Mouse (Mus musculus) stomach, embryonic 15.5 days (tissue): ENCODE results near the gene Bbs9. TPM values are rescaled to one million over a fixed set of nuclear protein-coding genes. Genes with fewer than 3 reads are reported as not detected.
A peak's percentile ranks its signal among the peaks of the same experiment; 100 is the strongest.

ENCODE experiments used
- ATAC-seq: fragments of 200-750 bp; cut with Nextera tagmentation; 2 replicates; pipeline ENCODE4 v1.8.0; 2017; ENCODE audit warnings: low read depth, moderate number of reproducible peaks, moderate TSS enrichment; ENCODE audit not compliant: insufficient read depth, low FRiP score
- H3K27ac ChIP-seq: fragments of 300-500 bp; sonication (generic); 2 replicates; pipeline ENCODE4 v1.5.1; 2015; ENCODE audit warnings: mild to moderate bottlenecking, inconsistent platforms
- H3K27me3 ChIP-seq: fragments of 300-500 bp; sonication (generic); replicated peaks from 2 replicates; pipeline ENCODE4 v1.6.1; 2015; ENCODE audit warnings: inconsistent platforms
- H3K36me3 ChIP-seq: fragments of 300-500 bp; sonication (generic); 2 replicates; pipeline ENCODE4 v1.6.1; 2015; ENCODE audit warnings: inconsistent platforms
- H3K4me1 ChIP-seq: fragments of 300-500 bp; sonication (generic); 2 replicates; pipeline ENCODE4 v1.6.1; 2015; ENCODE audit warnings: inconsistent platforms
- H3K4me2 ChIP-seq: fragments of 300-500 bp; sonication (generic); 2 replicates; pipeline ENCODE4 v1.6.1; 2015; ENCODE audit warnings: mild to moderate bottlenecking, inconsistent platforms
- H3K4me3 ChIP-seq: fragments of 300-500 bp; sonication (generic); replicated peaks from 2 replicates; pipeline ENCODE4 v1.5.1; 2015; ENCODE audit warnings: inconsistent platforms
- H3K9ac ChIP-seq: fragments of 300-500 bp; sonication (generic); 2 replicates; pipeline ENCODE4 v1.6.1; 2015; ENCODE audit warnings: inconsistent platforms
- H3K9me3 ChIP-seq: fragments of 300-500 bp; sonication (generic); 2 replicates; pipeline ENCODE4 v1.6.1; 2016; ENCODE audit warnings: inconsistent platforms
- WGBS: fragments of 180-500 bp; shearing (Covaris S2); methylation state at CpG from one replicate; pipeline ENCODE4 v1.1.7; 2015; 5-methylcytosine and 5-hydroxymethylcytosine counted together
- polyA plus RNA-seq: library from polyadenylated mRNA; unstranded; fragments of >200 nt; fragmentation: Nextera tagmentation; extraction: Ambion mirVana; gene quantifications from 2 replicates; pipeline ENCODE4 v1.2.1, GENCODE M21; 2015

The Bbs9 gene
- polyA plus RNA-seq, 1 experiment from 2014 or later: 9.9 TPM

DNA sequence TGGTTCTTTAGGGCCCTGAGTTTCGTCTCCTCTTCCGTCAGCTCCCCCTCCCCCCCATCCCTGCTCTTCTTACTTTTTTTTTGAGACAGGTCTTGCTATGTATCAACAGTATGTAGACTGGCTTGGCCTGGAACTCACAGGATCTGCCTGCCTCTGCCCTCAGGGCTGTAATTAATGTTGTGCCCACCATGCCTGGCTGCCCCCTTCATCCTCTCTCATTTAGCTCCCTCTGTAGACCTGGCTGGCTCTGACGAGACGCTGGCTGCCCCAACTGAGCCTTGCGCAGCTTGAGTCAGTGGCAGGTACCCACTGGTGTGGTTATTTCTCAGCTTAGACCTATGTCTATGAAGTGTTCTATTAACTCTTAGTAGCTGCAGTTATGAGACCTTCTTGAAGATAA, 28.1 kb downstream of the Bbs9 start:
- Histone ChIP-seq H3K4me3 (no peak overlapping the region), H3K27ac (no peak overlapping the region), H3K9me3 (no peaks in the 10 kb centered on the region), H3K27me3 (no peaks in the 10 kb centered on the region), H3K4me1 (no peaks in the 10 kb centered on the region), H3K4me2 (no peak overlapping the region), H3K9ac (no peak overlapping the region), H3K36me3 (no peaks in the 10 kb centered on the region)
- no peak for ATAC-seq
- 83% methylated on average over 5 of the region's 5 CpGs for WGBS

DNA sequence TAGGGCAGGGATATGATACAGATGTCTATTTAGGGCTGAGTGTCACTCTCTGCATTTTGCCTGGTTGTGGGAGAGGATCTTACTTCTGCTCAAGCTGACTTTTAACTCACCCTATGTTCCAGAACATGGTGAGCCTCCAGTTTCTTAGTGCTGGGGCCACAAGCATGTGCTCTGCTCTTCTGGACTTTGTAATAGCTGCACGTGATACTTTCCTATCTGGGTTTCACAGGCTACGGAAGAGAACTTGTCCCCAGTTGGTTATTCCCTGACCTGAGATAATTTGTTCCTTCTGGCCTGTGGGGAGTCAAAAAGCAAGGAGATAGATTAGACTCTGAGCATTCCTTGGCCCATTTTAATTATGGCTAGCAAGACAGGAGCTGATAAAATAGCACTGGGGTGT, 30.1 kb downstream of the Bbs9 start:
- no peaks in the 10 kb centered on the region for H3K9me3 ChIP-seq
- H3K27me3 ChIP-seq: no peaks in the 10 kb centered on the region
- H3K27ac ChIP-seq: no peak overlapping the region
- no peaks in the 10 kb centered on the region for H3K4me1 ChIP-seq
- no peak overlapping the region for H3K9ac ChIP-seq
- WGBS: 75% methylated on average over 2 of the region's 2 CpGs
- ATAC-seq: no peak; the same call in 1 of the 2 replicates
- no peak overlapping the region for H3K4me2 ChIP-seq
- no peak overlapping the region for H3K4me3 ChIP-seq
- no peaks in the 10 kb centered on the region for H3K36me3 ChIP-seq

DNA sequence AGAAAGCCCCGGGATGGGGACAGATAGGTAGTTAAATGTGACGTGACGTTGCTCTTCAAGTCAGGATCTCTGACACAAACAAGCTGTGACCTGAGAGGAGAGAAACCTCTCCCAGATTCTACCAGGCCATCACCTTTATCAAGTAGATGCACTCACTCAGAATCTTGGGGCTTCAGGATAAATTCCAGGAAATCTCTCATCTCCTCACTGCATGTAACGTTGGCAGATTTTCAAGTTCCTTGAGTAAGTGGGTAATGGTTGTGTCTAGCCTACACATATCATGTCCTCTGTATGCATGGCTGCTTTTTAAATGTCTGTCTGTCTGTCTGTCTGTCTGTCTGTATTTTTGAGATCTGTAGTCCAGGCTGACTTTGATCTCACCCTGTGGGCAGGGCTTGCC, 39.6 kb downstream of the Bbs9 start:
- Histone ChIP-seq H3K36me3 (no peaks in the 10 kb centered on the region), H3K4me3 (no peak overlapping the region), H3K4me2 (no peak overlapping the region), H3K9ac (no peak overlapping the region), H3K9me3 (no peaks in the 10 kb centered on the region), H3K27ac (no peak overlapping the region), H3K4me1 (no peaks in the 10 kb centered on the region), H3K27me3 (no peaks in the 10 kb centered on the region)
- 80% methylated on average over 4 of the region's 4 CpGs for WGBS
- ATAC-seq: no peak

DNA sequence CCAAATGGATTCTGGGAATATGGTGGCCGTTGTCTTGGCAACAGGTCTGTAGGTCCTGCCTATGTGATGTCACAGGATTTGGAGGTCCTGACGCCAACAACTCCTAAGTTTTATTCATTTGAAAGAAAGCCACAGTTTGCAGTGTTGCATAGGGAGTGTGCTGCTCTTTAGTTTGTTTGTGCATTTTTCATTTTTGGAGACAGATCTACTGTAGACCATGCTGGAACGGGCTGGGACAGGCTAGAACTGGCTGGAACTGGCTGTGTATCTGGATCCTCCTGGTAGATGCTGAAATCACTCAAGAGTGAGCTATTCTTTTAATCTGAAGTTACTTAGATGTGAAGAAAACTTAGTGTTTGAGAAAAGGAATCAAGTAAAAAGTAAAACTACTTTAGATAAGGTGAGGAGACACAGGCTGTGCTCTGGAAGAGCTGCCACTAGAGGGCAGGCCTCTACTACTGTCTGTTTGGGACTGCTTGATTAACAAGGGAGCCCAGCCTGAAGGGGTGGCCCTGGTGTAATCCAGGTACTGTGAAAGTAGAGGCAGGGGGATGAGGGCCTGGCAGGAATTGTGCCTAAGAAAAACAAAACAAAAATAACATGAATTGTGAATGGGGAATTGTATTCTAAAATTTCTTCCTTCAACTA, 43.0 kb downstream of the Bbs9 start:
- Histone ChIP-seq H3K27ac (no peak overlapping the region), H3K27me3 (no peaks in the 10 kb centered on the region), H3K4me3 (no peak overlapping the region), H3K9me3 (no peaks in the 10 kb centered on the region), H3K36me3 (no peaks in the 10 kb centered on the region), H3K4me1 (no peaks in the 10 kb centered on the region), H3K4me2 (no peak overlapping the region), H3K9ac (no peak overlapping the region)
- no peak for ATAC-seq
- WGBS: 85% methylated on average over 3 of the region's 3 CpGs

DNA sequence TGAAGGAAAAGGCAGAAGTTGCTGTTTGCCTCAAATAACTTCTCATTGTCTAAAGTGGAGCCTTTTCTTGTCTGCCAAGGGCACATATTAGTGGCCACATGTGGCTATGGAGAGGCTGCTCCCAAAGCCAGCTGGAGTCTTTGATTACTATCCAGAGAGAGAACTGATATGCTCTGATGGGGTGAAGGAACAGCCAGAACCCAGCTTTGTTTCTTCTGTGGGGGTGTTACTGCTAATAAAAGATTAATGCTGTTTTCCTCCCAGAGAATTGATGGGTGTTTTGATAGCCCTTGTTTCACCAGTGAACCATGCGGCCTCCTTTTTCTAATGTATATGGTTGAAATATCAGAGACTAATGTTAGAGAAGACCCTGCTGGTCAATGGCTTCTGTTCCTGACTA, 47.9 kb downstream of the Bbs9 start:
- Histone ChIP-seq H3K4me1 (no peaks in the 10 kb centered on the region), H3K4me3 (no peak overlapping the region), H3K27me3 (no peaks in the 10 kb centered on the region), H3K36me3 (no peaks in the 10 kb centered on the region), H3K9ac (no peak overlapping the region), H3K4me2 (no peak overlapping the region), H3K9me3 (no peaks in the 10 kb centered on the region), H3K27ac (no peak overlapping the region)
- no peak for ATAC-seq
- 76% methylated on average over 1 of the region's 1 CpGs for WGBS

DNA sequence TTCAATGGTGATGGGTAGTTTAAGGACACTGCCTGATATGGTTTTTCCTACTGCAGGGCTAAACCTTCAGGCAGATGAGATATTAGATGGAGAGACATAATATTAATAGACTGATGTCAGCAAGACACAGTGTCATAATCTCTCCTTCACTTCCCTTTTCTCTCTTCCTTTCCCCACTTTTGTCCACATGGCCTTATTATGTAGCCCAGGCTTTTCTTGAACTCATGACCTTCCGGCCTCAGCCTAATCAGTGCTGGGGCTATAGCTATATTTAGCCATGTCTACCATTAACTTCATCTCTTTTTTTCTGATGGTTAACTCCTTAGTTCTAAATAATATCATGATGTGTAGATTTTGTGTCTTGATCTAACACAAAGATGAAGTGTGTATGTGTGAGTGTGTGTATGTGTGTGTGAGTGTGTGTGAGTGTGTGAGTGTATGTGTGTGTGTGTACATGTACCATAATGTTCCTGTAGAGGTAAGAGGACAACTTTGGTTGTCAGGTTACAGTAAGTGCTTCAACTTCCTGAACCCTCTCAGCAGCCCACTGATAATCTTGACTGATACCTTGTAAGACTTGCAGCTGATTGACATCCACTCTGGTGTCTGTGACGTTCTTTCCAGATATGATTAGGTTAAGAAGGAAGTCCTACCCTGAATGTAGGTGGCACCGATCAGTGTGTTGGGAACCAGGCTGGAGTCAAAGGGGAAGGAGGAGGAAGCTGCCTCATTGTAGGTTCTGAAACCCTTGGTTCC, 55.4 kb downstream of the Bbs9 start:
- no peak for ATAC-seq
- Histone ChIP-seq H3K27ac (no peak overlapping the region), H3K36me3 (no peaks in the 10 kb centered on the region), H3K4me2 (no peak overlapping the region), H3K4me3 (no peak overlapping the region), H3K9me3 (no peaks in the 10 kb centered on the region), H3K9ac (no peak overlapping the region), H3K27me3 (no peaks in the 10 kb centered on the region), H3K4me1 (no peaks in the 10 kb centered on the region)
- 75% methylated on average over 3 of the region's 3 CpGs for WGBS

DNA sequence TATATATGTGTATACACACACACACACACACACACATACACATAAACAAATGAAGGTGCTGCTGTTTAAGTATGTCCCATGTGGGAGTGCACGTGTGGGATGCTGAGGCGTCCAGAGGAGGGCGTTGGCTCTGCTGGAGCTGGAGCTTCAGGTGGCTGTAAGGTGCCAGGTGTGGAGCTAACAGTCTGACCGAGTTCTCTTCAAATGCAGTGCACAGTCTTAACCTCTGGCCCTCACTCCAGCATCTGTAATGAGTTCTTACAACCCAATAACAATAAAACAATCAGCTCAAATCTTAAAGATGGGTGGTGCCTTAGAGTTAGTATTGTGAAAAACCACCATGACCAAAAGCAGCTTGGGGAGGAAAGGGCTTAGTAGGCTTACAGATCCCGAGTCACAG, 56.6 kb downstream of the Bbs9 start:
- H3K36me3 ChIP-seq: no peaks in the 10 kb centered on the region
- H3K4me3 ChIP-seq: no peak overlapping the region
- WGBS: 85% methylated on average over 5 of the region's 5 CpGs
- no peak overlapping the region for H3K9ac ChIP-seq
- H3K27me3 ChIP-seq: no peaks in the 10 kb centered on the region
- no peaks in the 10 kb centered on the region for H3K9me3 ChIP-seq
- no peak overlapping the region for H3K4me2 ChIP-seq
- H3K4me1 ChIP-seq: no peaks in the 10 kb centered on the region
- H3K27ac ChIP-seq: no peak overlapping the region
- ATAC-seq: no peak

DNA sequence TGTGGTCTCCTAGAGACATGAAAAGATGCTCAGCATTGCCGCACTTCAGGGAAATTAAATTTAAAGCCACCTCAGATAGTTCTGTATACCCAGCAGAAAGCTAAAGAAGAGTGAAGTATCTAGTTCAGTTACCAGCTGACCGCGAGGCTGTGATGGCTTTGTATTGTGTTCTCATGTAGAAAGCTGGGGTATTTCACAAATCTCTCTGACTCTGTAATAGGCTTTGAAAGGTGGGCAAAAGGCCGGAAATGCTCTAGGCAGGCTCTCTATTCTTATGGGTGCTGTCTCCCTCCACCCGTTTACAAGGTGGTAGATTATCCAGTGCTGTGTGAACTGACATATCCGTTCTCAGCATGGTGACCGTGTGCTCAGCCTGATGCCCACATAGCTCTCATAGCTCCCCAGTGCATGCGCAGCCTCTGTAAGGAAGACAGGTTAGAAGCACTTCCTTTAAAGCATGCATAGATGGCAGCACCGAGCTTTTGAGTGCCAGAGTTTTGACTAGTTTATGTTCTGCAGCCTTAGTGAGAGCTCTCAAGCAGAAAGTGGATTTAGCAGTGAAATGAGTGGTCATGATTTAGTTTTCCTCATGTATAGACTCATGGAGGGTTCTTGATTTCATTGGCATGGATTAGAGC, 57.4 kb downstream of the Bbs9 start:
- Histone ChIP-seq H3K4me1 (no peaks in the 10 kb centered on the region), H3K4me3 (no peak overlapping the region), H3K27ac (no peak overlapping the region), H3K9ac (no peak overlapping the region), H3K27me3 (no peaks in the 10 kb centered on the region), H3K9me3 (no peaks in the 10 kb centered on the region), H3K4me2 (no peak overlapping the region), H3K36me3 (no peaks in the 10 kb centered on the region)
- peak; percentile 63; the same call in 1 of the 2 replicates for ATAC-seq
- 46% methylated on average over 9 of the region's 9 CpGs for WGBS

DNA sequence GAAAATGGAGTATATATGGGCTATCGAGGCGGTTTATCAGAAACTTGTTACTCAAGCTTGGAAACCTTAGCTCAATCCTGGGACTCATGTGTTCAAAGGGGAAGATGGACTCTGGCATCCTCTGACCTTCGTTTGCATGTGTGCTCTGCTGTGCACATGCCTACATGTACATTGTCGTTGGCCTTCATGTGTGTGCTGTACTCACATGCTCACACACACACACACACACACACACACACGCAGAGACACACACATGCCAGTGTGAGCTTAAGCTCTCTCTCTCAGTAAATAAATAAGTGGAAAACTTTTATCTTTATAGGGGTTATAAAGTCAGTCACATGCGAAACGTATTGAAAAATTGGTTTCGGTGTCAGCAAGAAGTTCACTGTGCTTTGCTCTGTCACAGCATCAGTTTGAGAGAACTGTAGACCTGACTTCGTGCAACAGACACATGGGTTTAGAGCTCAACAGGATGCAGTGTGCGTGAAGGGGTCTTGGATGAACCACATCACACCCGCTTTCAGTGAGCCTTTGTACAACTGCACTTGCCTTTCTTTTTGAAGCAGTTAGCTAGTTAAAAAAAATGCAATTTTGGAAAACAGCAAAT, 62.4 kb downstream of the Bbs9 start:
- H3K9me3 ChIP-seq: no peaks in the 10 kb centered on the region
- H3K27ac ChIP-seq: no peak overlapping the region
- H3K36me3 ChIP-seq: no peaks in the 10 kb centered on the region
- no peak overlapping the region for H3K4me3 ChIP-seq
- WGBS: 92% methylated on average over 11 of the region's 11 CpGs
- H3K9ac ChIP-seq: no peak overlapping the region
- no peak for ATAC-seq
- H3K4me1 ChIP-seq: no peaks in the 10 kb centered on the region
- H3K4me2 ChIP-seq: no peak overlapping the region
- no peaks in the 10 kb centered on the region for H3K27me3 ChIP-seq

DNA sequence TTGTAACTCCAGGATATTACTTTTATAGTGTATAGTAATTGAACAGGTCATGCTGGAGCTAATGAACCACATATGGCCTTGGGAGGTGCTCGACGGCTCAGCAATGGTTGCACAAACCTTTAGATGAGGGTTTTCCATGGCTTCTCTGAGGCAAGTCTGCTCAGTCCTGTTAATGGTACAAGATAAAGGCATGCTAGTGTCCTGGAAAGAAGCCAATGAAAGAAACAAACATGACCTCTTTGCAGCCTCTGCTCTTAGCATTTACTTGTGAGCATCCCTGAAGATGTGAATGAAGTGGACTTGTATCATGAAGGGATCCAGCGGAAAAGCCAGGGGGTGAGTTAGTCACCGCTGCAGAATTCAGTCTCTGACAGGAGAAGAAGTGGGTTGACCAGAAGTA, 64.0 kb downstream of the Bbs9 start:
- no peaks in the 10 kb centered on the region for H3K4me1 ChIP-seq
- H3K27me3 ChIP-seq: no peaks in the 10 kb centered on the region
- ATAC-seq: no peak
- H3K4me2 ChIP-seq: no peak overlapping the region
- H3K9me3 ChIP-seq: no peaks in the 10 kb centered on the region
- WGBS: 71% methylated on average over 4 of the region's 4 CpGs
- no peak overlapping the region for H3K9ac ChIP-seq
- no peak overlapping the region for H3K4me3 ChIP-seq
- H3K27ac ChIP-seq: no peak overlapping the region
- no peaks in the 10 kb centered on the region for H3K36me3 ChIP-seq

DNA sequence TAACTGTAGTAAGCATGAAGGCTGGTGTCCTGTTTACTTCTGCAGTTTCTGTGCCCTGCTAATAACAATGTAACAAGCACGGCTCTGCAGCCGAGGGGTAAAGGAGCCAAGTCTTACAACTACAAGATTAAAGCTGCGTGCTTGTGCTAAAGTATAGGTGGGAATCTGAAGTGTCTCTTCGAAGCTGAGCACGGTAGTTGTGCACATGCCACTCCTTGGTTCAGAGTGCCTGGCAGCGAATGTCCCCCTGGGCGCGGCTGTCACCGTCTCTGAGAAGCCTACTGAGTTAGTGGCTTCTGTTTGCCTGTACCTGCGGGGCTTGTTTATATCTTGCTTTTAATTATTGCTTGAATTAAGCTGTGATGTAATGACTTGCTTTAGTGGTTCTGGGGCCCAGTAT, 65.6 kb downstream of the Bbs9 start:
- Histone ChIP-seq H3K36me3 (no peaks in the 10 kb centered on the region), H3K4me1 (no peaks in the 10 kb centered on the region), H3K27me3 (no peaks in the 10 kb centered on the region), H3K4me2 (no peak overlapping the region), H3K4me3 (no peak overlapping the region), H3K9ac (no peak overlapping the region), H3K9me3 (no peaks in the 10 kb centered on the region), H3K27ac (no peak overlapping the region)
- no peak for ATAC-seq
- WGBS: 70% methylated on average over 10 of the region's 10 CpGs

DNA sequence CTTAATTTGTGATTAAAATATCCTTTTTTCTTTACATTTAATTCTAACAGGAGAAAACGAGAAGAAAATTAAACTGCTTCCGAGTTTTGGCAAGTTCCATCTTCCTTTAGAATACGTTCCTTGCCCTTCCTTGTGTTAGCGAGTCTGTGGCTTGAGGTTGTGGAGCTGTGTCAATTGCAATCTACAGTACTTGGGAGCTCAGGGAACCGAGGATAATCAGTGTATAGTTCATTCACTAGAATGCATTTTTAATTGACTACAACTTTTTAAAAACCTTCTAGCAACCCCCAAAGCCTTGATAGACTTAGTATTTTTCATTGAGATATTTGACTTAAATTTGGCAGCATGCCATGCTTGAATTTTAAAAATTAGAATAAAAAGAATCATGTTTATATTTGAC, 68.0 kb downstream of the Bbs9 start:
- Histone ChIP-seq H3K36me3 (no peaks in the 10 kb centered on the region), H3K27me3 (no peaks in the 10 kb centered on the region), H3K4me1 (no peaks in the 10 kb centered on the region), H3K4me3 (no peak overlapping the region), H3K9me3 (no peaks in the 10 kb centered on the region), H3K9ac (no peak overlapping the region), H3K27ac (no peak overlapping the region), H3K4me2 (no peak overlapping the region)
- 83% methylated on average over 5 of the region's 5 CpGs for WGBS
- no peak for ATAC-seq
